Mouse (Mus musculus) frontal cortex, adult (tissue): ENCODE measurements around the gene Crot.
"Not testable (repeated sequence)": the region's sequence is repeated elsewhere in the genome, so short reads cannot be mapped to it uniquely, and the experiment has no call there.

ENCODE experiments used
- ATAC-seq: cut with Nextera tagmentation; 2 replicates; pipeline ENCODE4 v1.9.2; 2017; ENCODE audit warnings: mild to moderate bottlenecking, moderate library complexity, mixed read lengths; ENCODE audit not compliant: low TSS enrichment

Crot gene

DNA sequence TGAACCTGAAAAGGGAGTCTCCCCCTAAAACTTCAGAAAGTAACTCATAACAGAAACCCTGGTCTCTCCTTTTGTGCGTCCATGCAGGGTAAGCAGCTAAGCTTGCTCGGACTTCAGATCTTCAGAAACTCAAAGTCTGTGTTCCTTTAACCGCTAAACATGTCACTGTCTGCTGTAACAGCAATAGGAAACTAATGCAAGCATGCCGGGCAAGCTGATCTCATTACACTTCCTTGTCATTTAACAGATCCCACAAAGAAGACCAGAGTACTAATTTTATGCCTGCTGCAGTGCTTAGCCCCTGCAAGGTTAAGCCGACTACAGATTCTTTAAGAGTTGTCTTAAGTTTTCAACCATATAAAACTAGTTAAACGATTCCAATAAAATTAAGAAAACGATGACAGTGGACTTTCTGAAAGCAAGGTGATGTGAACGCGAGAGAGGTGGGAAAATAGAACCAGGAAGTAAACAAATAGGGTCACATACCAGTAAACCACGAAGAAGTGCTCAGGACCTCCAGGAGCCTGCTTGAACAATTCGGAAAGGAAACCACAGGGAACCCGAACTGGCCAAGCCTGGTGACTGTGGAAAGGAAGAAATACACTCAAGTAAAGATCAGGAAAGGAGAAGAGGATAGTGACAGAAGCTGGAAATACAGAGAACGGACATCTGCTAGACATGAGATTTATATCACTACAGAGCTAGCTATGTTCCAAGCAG, 998 bp downstream of the Crot start:
- ATAC-seq: no peak

DNA sequence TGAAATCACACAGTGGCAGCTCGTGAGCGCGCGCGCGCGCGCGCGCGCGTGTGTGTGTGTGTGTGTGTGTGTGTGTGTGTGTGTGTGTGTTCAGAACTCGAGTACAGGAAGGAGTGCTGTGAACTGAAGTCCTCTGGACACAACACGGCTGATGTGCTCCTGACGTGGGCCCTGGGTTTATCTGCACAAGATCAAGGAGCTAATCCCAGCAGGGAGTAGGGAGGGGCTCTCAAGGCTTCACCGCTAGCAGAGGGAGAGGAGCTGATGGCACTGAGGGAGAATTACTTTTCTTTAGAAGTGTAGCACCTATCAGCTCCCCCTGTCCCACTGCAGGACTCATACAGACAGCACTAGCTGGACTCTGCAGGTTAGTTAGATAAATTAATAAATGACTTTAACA, 5.5 kb downstream of the Crot start:
- ATAC-seq: no peak

GRCm38 (mm10) chr5:8990526-8990925, 6.6 kb downstream of the Crot start:
- no peak for ATAC-seq

- ATAC-seq: no peak
Measured at GRCm38 (mm10) chr5:8987925-8988324, 9.2 kb downstream of the Crot start.

GRCm38 (mm10) chr5:8985470-8985869, 11.7 kb downstream of the Crot start:
- ATAC-seq: no peak

GRCm38 (mm10) chr5:8974721-8975120, 22.4 kb downstream of the Crot start:
- no peak for ATAC-seq

- no peak for ATAC-seq
Measured at GRCm38 (mm10) chr5:8972355-8972754, 24.8 kb downstream of the Crot start.

DNA sequence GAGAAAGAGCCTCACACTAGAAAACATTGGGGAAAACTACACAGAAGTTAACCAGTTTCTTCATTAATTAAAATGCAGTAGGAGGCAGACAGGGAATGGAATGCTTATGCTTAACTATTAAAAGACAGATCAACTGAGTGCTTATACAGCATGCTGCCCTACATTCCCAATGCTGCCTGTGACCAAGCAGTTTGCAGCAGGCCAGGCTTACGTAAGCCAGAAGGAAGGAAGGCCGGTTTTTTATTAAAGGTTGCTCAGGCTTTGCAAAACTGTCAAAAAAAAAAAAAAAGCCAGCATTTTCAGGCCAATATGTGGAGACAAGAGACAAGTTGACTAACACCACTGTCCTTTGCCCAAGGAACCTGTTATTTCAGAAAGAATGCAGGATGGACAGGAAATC, 26.4 kb downstream of the Crot start:
- no peak for ATAC-seq

DNA sequence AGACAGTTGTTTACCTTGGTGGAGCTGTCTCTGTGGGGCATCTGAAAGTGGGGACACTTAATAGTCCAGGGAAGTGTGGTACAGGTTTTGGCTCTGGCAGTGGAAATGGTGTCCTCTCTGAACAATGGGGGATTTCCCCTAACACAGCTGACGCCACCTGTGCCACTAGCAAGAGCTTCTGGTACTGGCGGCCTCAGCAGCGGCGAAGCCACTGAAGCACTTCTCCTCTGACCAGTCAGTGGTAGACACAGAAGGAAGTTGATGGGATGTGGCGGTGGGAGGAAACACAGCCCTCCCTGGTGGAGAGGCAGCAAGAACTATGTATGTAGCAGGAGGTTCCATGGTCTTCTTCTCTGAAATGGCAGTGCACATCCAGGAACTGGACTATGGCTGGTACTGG, 32.6 kb downstream of the Crot start:
- ATAC-seq: no peak

- ATAC-seq: no peak
Measured at GRCm38 (mm10) chr5:8960534-8960933, 36.6 kb downstream of the Crot start.

GRCm38 (mm10) chr5:8955544-8955943, 41.6 kb downstream of the Crot start:
- no peak for ATAC-seq

- ATAC-seq: no peak
Measured at GRCm38 (mm10) chr5:8953660-8954059, 43.5 kb downstream of the Crot start.

- ATAC-seq: no peak
Measured at GRCm38 (mm10) chr5:8947423-8948110, 49.6 kb downstream of the Crot start.

DNA sequence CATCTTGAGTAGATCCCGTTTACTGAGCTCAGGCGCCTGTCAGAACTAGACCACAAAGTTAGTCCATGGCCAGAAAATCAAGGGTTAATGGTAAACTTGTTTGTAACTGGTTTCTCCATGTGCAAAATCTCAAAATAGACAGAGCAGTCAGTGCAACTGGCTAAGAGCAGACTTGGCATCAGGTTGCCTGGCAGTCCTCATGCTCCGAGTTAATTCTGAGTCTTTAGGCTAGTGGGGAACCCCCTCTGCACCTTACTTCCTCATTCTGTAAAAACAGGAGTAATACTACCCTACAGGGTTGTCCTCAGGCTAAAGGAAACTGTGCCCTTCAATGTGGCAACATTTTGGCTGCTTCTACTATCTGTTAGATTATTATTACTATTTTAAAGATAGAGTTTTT, 53.3 kb downstream of the Crot start:
- no peak for ATAC-seq

- not testable (repeated sequence) for ATAC-seq
Measured at GRCm38 (mm10) chr5:8941266-8941665, 55.9 kb downstream of the Crot start.

- peak; percentile 47; the same call in 1 of the 2 replicates for ATAC-seq
Measured at GRCm38 (mm10) chr5:8937965-8938364, 59.2 kb downstream of the Crot start.

DNA sequence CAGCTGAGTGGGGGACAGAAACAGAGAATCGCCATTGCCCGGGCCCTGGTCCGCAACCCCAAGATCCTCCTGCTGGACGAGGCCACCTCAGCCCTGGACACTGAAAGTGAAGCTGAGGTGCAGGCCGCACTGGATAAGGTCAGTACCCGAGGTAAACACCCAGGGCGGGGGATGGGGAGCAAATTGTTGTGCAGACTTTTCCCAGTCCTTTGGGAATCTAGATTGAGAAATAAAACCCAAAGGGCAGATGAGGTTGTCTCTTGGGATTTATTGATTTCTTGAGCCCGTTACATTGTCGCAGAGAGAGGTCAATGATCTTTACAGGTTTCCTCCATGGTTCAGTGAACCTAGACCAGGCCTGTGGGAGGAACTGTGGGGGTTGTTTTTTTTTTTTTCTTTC, 68.7 kb downstream of the Crot start:
- no peak for ATAC-seq

DNA sequence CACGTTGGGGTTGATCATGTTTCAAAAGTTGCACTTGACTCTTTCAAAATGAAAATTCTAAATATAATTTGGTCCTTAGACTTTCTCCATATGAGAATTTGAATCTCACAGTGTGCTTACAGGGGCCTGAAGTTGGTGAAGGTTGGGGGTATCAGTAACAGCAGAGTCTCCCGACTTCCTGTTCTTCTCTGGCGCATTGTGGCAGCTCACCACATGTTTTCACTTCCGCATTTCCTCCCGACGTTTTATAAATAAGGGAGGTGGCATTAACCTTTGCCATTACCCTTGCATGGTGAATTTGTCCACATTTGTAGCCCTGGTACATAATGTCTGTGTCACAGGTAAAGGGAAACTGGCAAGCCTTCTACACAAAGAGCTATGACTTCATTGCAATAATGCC, 80.1 kb downstream of the Crot start:
- no peak for ATAC-seq

DNA sequence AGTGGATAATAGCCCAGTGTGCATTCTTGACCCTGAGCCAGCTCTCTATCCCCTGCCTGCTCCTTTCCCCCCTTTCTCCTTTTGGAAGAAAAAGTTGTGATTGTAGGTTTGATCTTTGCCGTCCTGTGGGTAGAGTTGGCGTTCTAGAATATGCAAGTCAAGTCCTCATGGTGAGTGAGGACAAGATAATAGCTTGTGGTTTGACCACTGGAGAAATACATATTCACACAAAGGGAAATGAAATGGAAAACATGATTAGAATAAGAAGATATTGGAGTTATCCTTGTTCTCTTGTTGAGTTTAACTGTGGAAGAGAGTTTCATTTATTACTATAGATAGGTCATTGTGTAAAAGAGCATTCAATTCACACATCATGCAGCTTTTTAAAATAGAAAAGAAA, 80.7 kb downstream of the Crot start:
- no peak for ATAC-seq
